Mouse (Mus musculus) hindbrain, embryonic 12.5 days (tissue): ENCODE measurements around the gene Gfod1. TPM values are rescaled to one million over a fixed set of nuclear protein-coding genes. Genes with fewer than 3 reads are reported as not detected.

ENCODE experiments used
- ATAC-seq: fragments of 200-750 bp; cut with Nextera tagmentation; 2 replicates; pipeline ENCODE4 v1.8.0; 2017; ENCODE audit warnings: moderate TSS enrichment; ENCODE audit not compliant: low FRiP score
- H3K27ac ChIP-seq: fragments of 300-500 bp; sonication (generic); 2 replicates; pipeline ENCODE4 v1.5.1; 2016; ENCODE audit warnings: mild to moderate bottlenecking
- H3K27me3 ChIP-seq: fragments of 300-500 bp; sonication (generic); 2 replicates; pipeline ENCODE4 v1.6.1; 2016; ENCODE audit warnings: mild to moderate bottlenecking
- H3K36me3 ChIP-seq: fragments of 300-500 bp; sonication (generic); 2 replicates; pipeline ENCODE4 v1.6.1; 2016; ENCODE audit warnings: mild to moderate bottlenecking
- H3K4me1 ChIP-seq: fragments of 300-500 bp; sonication (generic); 2 replicates; pipeline ENCODE4 v1.6.1; 2016
- H3K4me2 ChIP-seq: fragments of 300-500 bp; sonication (generic); replicated peaks from 2 replicates; pipeline ENCODE4 v1.6.1; 2016; ENCODE audit warnings: mild to moderate bottlenecking
- H3K4me3 ChIP-seq: fragments of 300-500 bp; sonication (generic); 2 replicates; pipeline ENCODE4 v1.5.1; 2016; ENCODE audit warnings: mild to moderate bottlenecking
- H3K9ac ChIP-seq: fragments of 300-500 bp; sonication (generic); 2 replicates; pipeline ENCODE4 v1.6.1; 2016; ENCODE audit warnings: mild to moderate bottlenecking, moderate library complexity
- H3K9me3 ChIP-seq: fragments of 300-500 bp; sonication (generic); replicated peaks from 2 replicates; pipeline ENCODE4 v1.6.1; 2016; ENCODE audit warnings: mild to moderate bottlenecking
- WGBS: fragments of 180-500 bp; shearing (Covaris S2); methylation state at CpG from one replicate; pipeline ENCODE4 v1.1.7; 2016; 5-methylcytosine and 5-hydroxymethylcytosine counted together
- polyA plus RNA-seq: library from polyadenylated mRNA; unstranded; fragments of >200 nt; fragmentation: Nextera tagmentation; extraction: Ambion mirVana; gene quantifications from 2 replicates; pipeline ENCODE4 v1.2.1, GENCODE M21; 2016

Gene Gfod1
- polyA plus RNA-seq, 1 experiment from 2014 or later = 1.2 TPM

- 25% methylated on average over 4 of the region's 4 CpGs for WGBS
- Histone ChIP-seq H3K9ac (no peak overlapping the region), H3K9me3 (no peaks in the 10 kb centered on the region), H3K27ac (no peak overlapping the region), H3K4me2 (no peak overlapping the region), H3K4me1 (peaks cover 19% of the 10 kb centered on the region), H3K27me3 (no peaks in the 10 kb centered on the region), H3K4me3 (no peak overlapping the region), H3K36me3 (no peaks in the 10 kb centered on the region)
- 0 out of 2 replicates have a peak, but pooled peaks have one; percentile 43 for ATAC-seq
Observed at GRCm38 (mm10) chr13:43269460-43270219, 34.3 kb downstream of the Gfod1 start.

DNA sequence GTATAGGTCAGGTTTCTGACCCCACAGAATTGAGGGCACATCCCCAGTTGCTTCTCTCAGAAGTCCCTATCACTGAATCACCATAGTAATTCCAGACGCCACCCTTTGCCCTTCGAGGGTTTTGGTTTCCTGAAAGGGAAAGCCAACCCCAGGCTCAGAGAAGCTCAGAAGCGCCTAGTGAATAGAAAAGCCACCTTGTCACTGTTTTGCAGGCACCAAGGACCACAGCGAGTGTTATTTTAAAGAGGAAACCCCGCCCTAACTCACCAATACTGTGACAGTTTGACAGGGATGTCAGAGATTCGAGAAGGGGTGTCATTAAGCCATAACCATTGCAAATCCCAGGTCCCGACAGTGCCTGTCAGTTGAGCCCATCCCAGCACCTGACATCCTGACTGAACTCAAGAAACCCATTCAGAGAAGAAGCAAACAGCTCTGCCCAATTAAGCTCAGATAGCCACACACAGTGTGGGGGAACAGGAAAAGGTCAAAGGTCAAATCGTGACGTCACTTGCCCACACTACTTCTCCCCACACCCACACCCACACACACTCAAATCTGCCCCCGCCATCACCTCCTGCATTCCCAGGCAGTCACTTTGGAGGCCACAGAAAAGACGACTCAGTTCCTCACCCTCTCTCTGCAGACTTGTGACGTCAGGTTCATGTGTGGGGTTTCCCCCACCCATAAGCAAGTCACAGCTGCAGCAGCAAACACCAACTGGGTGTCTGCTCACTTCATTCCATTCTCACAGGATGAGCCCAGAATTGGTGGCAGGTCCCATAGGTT lies 35.2 kb downstream of the Gfod1 start:
- WGBS = 56% methylated on average over 12 of the region's 12 CpGs
- H3K9ac ChIP-seq = no peak overlapping the region

GRCm38 (mm10) chr13:43267902-43268301 lies 36.1 kb downstream of the Gfod1 start:
- H3K4me2 ChIP-seq = no peak overlapping the region
- no peak overlapping the region for H3K9ac ChIP-seq
- no peak for ATAC-seq
- H3K4me3 ChIP-seq = no peak overlapping the region
- H3K27ac ChIP-seq = no peak overlapping the region; the same call in 1 of the 2 replicates
- no peaks in the 10 kb centered on the region for H3K9me3 ChIP-seq
- H3K4me1 ChIP-seq = peaks cover 20% of the 10 kb centered on the region
- no peaks in the 10 kb centered on the region for H3K27me3 ChIP-seq
- no peaks in the 10 kb centered on the region for H3K36me3 ChIP-seq
- WGBS = 91% methylated on average over 2 of the region's 2 CpGs

More for the DNA sequence above, 35.2 kb downstream of the Gfod1 start:
- Histone ChIP-seq H3K36me3 (no peaks in the 10 kb centered on the region), H3K27ac (no peak overlapping the region), H3K4me3 (no peak overlapping the region), H3K27me3 (no peaks in the 10 kb centered on the region), H3K4me2 (no peak overlapping the region), H3K4me1 (peaks cover 20% of the 10 kb centered on the region), H3K9me3 (no peaks in the 10 kb centered on the region)
- ATAC-seq = no peak

DNA sequence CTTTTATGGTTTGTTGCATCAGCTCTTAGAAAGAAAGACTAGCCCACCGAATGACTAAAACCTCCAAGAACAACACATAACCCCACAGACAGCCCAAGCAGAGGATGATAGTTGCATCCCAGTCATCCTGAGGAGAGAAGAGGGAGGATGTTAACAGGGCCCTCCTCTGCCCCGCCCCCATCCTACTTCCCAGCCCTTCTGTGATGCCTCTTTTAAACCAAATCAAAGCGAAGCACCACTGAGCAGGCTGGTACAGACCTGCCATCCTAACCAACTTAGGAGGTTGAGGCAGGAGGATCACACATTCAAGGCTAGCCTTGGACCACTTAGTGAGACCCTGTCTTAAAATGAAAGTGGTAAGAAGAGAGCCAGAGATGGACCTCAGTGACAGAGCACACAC lies 36.8 kb downstream of the Gfod1 start:
- H3K9me3 ChIP-seq = no peaks in the 10 kb centered on the region
- no peak overlapping the region for H3K4me2 ChIP-seq
- H3K36me3 ChIP-seq = no peaks in the 10 kb centered on the region
- ATAC-seq = no peak
- H3K27me3 ChIP-seq = no peaks in the 10 kb centered on the region
- no peak overlapping the region for H3K27ac ChIP-seq
- no peak overlapping the region for H3K9ac ChIP-seq
- peaks cover 20% of the 10 kb centered on the region for H3K4me1 ChIP-seq
- 82% methylated on average over 3 of the region's 3 CpGs for WGBS
- no peak overlapping the region for H3K4me3 ChIP-seq

- Histone ChIP-seq H3K9me3 (no peaks in the 10 kb centered on the region), H3K27ac (no peak overlapping the region), H3K4me1 (peaks cover 20% of the 10 kb centered on the region), H3K4me3 (no peak overlapping the region), H3K9ac (no peak overlapping the region), H3K27me3 (no peaks in the 10 kb centered on the region), H3K4me2 (no peak overlapping the region), H3K36me3 (no peaks in the 10 kb centered on the region)
- 91% methylated on average over 10 of the region's 10 CpGs for WGBS
- ATAC-seq = no peak
Observed at GRCm38 (mm10) chr13:43266333-43266732, 37.6 kb downstream of the Gfod1 start.

- 26% methylated on average over 4 of the region's 4 CpGs for WGBS
- Histone ChIP-seq H3K4me3 (no peak overlapping the region), H3K9ac (no peak overlapping the region), H3K27me3 (no peaks in the 10 kb centered on the region), H3K9me3 (no peaks in the 10 kb centered on the region), H3K27ac (no peak overlapping the region), H3K4me1 (peaks cover 18% of the 10 kb centered on the region), H3K4me2 (no peak overlapping the region), H3K36me3 (no peaks in the 10 kb centered on the region)
- no peak for ATAC-seq
Observed at GRCm38 (mm10) chr13:43265116-43265515, 38.9 kb downstream of the Gfod1 start.

GRCm38 (mm10) chr13:43263646-43264045 lies 40.3 kb downstream of the Gfod1 start:
- Histone ChIP-seq H3K27ac (no peak overlapping the region), H3K9ac (no peak overlapping the region), H3K9me3 (no peaks in the 10 kb centered on the region), H3K36me3 (no peaks in the 10 kb centered on the region), H3K4me3 (no peak overlapping the region), H3K4me2 (no peak overlapping the region), H3K4me1 (peaks cover 11% of the 10 kb centered on the region), H3K27me3 (no peaks in the 10 kb centered on the region)
- WGBS = 82% methylated on average over 5 of the region's 5 CpGs
- no peak for ATAC-seq

DNA sequence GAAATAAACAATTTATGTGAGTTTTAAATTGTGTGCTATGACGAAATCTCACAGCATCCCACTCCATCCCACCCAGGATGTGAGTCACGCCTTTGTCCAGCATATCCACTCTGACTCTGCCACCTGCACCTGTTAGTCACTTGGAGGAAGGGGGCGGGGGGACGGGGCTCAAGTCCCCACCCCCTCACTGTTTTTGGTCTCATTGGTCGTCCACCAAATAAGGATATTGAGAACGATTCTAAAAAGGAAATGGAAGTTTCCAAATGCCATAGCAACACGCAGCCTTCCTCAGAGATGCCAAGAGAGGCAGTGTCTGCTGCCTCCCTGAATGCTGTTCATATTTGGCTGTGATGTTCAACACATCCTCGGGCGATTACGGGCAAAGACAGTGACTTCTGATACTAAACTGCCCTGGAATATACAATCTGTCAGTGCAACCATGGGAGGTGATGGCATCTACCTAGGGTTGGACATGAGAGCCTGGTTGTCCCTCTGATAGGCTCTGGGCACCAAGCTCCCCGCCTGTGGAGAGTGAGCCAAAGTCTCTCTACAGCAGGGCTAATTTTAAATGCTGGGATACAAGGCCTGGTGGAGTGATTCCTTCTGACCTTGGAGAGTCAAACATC lies 41.7 kb downstream of the Gfod1 start:
- Histone ChIP-seq H3K9me3 (no peaks in the 10 kb centered on the region), H3K27ac (no peak overlapping the region), H3K4me3 (no peak overlapping the region), H3K36me3 (no peaks in the 10 kb centered on the region), H3K4me1 (peaks cover 11% of the 10 kb centered on the region), H3K9ac (no peak overlapping the region), H3K4me2 (no peak overlapping the region), H3K27me3 (no peaks in the 10 kb centered on the region)
- 93% methylated on average over 11 of the region's 11 CpGs for whole genome bisulfite sequencing
- ATAC-seq = no peak

GRCm38 (mm10) chr13:43261287-43261686 lies 42.7 kb downstream of the Gfod1 start:
- H3K9me3 ChIP-seq = no peaks in the 10 kb centered on the region
- no peaks in the 10 kb centered on the region for H3K36me3 ChIP-seq
- 79% methylated on average over 3 of the region's 3 CpGs for WGBS
- peaks cover 11% of the 10 kb centered on the region for H3K4me1 ChIP-seq
- no peak overlapping the region for H3K4me2 ChIP-seq
- no peak overlapping the region for H3K27ac ChIP-seq
- H3K9ac ChIP-seq = no peak overlapping the region
- ATAC-seq = no peak
- no peak overlapping the region for H3K4me3 ChIP-seq
- no peaks in the 10 kb centered on the region for H3K27me3 ChIP-seq

GRCm38 (mm10) chr13:43260731-43261130 lies 43.2 kb downstream of the Gfod1 start:
- WGBS = 79% methylated on average over 6 of the region's 6 CpGs
- Histone ChIP-seq H3K9me3 (no peaks in the 10 kb centered on the region), H3K4me3 (no peak overlapping the region), H3K36me3 (no peaks in the 10 kb centered on the region), H3K27me3 (no peaks in the 10 kb centered on the region), H3K27ac (no peak overlapping the region), H3K4me1 (peaks cover 11% of the 10 kb centered on the region), H3K4me2 (no peak overlapping the region), H3K9ac (no peak overlapping the region)
- no peak for ATAC-seq

GRCm38 (mm10) chr13:43256447-43256846 lies 47.5 kb downstream of the Gfod1 start:
- H3K4me2 ChIP-seq = no peak overlapping the region
- WGBS = 87% methylated on average over 2 of the region's 2 CpGs
- ATAC-seq = no peak

GRCm38 (mm10) chr13:43253526-43253925 lies 50.4 kb downstream of the Gfod1 start:
- Histone ChIP-seq H3K4me1 (peaks cover 7% of the 10 kb centered on the region; the same call in 1 of the 2 replicates), H3K4me2 (no peak overlapping the region), H3K27me3 (no peaks in the 10 kb centered on the region), H3K4me3 (no peak overlapping the region), H3K9ac (no peak overlapping the region), H3K27ac (no peak overlapping the region), H3K36me3 (no peaks in the 10 kb centered on the region), H3K9me3 (no peaks in the 10 kb centered on the region)
- ATAC-seq = no peak
- 52% methylated on average over 5 of the region's 5 CpGs for WGBS

More at GRCm38 (mm10) chr13:43256447-43256846, 47.5 kb downstream of the Gfod1 start:
- no peak overlapping the region for H3K9ac ChIP-seq
- H3K4me1 ChIP-seq = peaks cover 2% of the 10 kb centered on the region; the same call in 1 of the 2 replicates
- no peak overlapping the region for H3K27ac ChIP-seq
- H3K36me3 ChIP-seq = no peaks in the 10 kb centered on the region
- no peaks in the 10 kb centered on the region for H3K27me3 ChIP-seq
- H3K9me3 ChIP-seq = no peaks in the 10 kb centered on the region
- no peak overlapping the region for H3K4me3 ChIP-seq
